Mouse (Mus musculus) lung, postnatal 0 days (tissue): ENCODE results near the gene Morn4. TPM values are rescaled to one million over a fixed set of nuclear protein-coding genes. Genes with fewer than 3 reads are reported as not detected.

Experiments
- ATAC-seq: fragments of 200-750 bp; cut with Nextera tagmentation; 2 replicates; pipeline ENCODE4 v1.8.0; 2017; ENCODE audit warnings: moderate library complexity
- DNase-seq: peaks from one replicate; pipeline ENCODE4 v3.0.0-alpha.2; 2016; ENCODE audit warnings: low spot score
- H3K27ac ChIP-seq: fragments of 300-500 bp; sonication (generic); 2 replicates; pipeline ENCODE4 v1.5.1; 2014; ENCODE audit warnings: antibody characterized with exemption, mild to moderate bottlenecking, low read length, mixed read lengths
- H3K27me3 ChIP-seq: fragments of 300-500 bp; sonication (generic); replicated peaks from 2 replicates; pipeline ENCODE4 v1.6.1; 2014; ENCODE audit warnings: low read length, mixed read lengths; ENCODE audit not compliant: insufficient read depth
- H3K36me3 ChIP-seq: fragments of 300-500 bp; sonication (generic); 2 replicates; pipeline ENCODE4 v1.6.1; 2014; ENCODE audit warnings: low read length, mixed read lengths; ENCODE audit not compliant: insufficient read depth
- H3K4me1 ChIP-seq: fragments of 300-500 bp; sonication (generic); 2 replicates; pipeline ENCODE4 v1.6.1; 2014; ENCODE audit warnings: antibody characterized with exemption, low read depth, low read length, mixed read lengths; ENCODE audit not compliant: insufficient read depth
- H3K4me2 ChIP-seq: fragments of 300-500 bp; sonication (generic); replicated peaks from 2 replicates; pipeline ENCODE4 v1.6.1; 2014; ENCODE audit warnings: low read depth, mild to moderate bottlenecking, low read length, moderate library complexity, mixed read lengths
- H3K4me3 ChIP-seq: fragments of 300-500 bp; sonication (generic); 2 replicates; pipeline ENCODE4 v1.5.1; 2014; ENCODE audit warnings: low read depth, low read length
- H3K9ac ChIP-seq: fragments of 300-500 bp; sonication (generic); replicated peaks from 2 replicates; pipeline ENCODE4 v1.6.1; 2014; ENCODE audit warnings: low read depth, mild to moderate bottlenecking
- H3K9me3 ChIP-seq: fragments of 300-500 bp; sonication (generic); 2 replicates; pipeline ENCODE4 v1.6.1; 2016; ENCODE audit warnings: low read length, mixed read lengths
- CTCF ChIP-seq: IDR thresholded peaks from 2 replicates; pipeline ENCODE4 v1.5.1; 2016; ENCODE audit warnings: antibody characterized with exemption, mild to moderate bottlenecking
- EP300 ChIP-seq: IDR thresholded peaks from 2 replicates; pipeline ENCODE4 v1.6.1; 2016; ENCODE audit warnings: antibody characterized with exemption, mild to moderate bottlenecking, control low read depth
- whole genome bisulfite sequencing: fragments of 180-500 bp; shearing (Covaris S2); extraction: QIAGEN DNeasy Blood & Tissue Kit; methylation state at CpG from one replicate; pipeline ENCODE4 v1.1.7; 2014; 5-methylcytosine and 5-hydroxymethylcytosine counted together
- polyA plus RNA-seq: library from polyadenylated mRNA; unstranded; fragments of >200 nt; fragmentation: Nextera tagmentation; extraction: Ambion mirVana; gene quantifications from 2 replicates; pipeline ENCODE4 v1.2.1, GENCODE M21; 2015

The Morn4 gene
- 5.5 and 5.8 TPM in 2 replicates for polyA plus RNA-seq

DNA sequence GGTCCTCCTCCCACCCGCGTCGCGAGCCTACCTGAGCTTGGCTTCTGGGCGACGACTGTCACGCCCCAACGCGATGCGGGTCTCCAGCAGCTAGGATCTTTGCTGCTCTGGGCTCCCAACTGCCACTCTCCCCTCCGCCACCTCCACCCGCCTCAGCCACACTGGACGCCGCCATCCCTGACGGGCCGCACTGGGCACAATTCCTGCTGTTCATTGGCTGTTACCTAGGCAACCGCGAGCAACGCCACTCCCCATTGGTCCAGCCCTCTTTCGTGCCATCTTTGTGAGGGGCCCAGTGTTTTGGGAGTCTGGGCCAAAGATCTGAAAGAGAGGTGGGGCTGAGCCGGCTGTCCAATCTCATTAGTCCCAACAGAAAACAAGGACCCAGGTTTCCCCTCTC, at the start of gene Morn4:
Gene Morn4 (minus strand): TSS at position 192 of the 400 bp plus-strand sequence.
- under 1% methylated on average over 21 of the region's 21 CpGs for WGBS
- H3K9me3 ChIP-seq, result no peaks in the 10 kb centered on the region
- peak; percentile 83 for DNase-seq
- peak within 1 kb of the TSS; percentile 39 for H3K4me3 ChIP-seq
- H3K27me3 ChIP-seq, result no peaks in the 10 kb centered on the region
- H3K9ac ChIP-seq, result peak within 1 kb of the TSS; percentile 29; the same call in 1 of the 2 replicates
- no peaks in the 10 kb centered on the region for H3K36me3 ChIP-seq
- no peak within 1 kb of the TSS for H3K27ac ChIP-seq
- peak within 1 kb of the TSS; percentile 68 for H3K4me2 ChIP-seq
- no peak for TF ChIP-seq EP300
- TF ChIP-seq CTCF, result no peak
- ATAC-seq, result peak; percentile 24
- H3K4me1 ChIP-seq, result peaks cover 14% of the 10 kb centered on the region; the same call in 1 of the 2 replicates

DNA sequence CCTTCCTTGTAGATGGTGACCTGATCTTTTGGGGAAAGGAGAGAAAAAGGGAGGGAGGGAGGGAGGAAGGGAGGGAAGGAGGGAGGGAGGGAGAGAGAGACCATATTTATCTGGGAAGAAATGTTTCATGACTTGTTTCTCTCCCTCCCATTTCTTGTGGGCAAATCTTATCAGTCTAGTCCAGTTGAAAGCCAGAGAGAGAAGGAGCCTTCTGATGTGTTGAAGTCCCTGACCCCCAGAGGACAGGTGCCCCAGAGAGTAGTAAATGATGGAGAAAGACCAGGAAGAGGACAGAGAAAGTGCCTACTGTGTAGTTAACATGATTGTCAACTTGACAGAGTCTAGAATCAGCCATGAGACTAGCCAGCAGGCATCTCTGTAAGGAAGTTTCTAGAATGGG, 48.9 kb upstream of the Morn4 start:
- Histone ChIP-seq H3K27me3 (no peaks in the 10 kb centered on the region), H3K27ac (no peak overlapping the region), H3K36me3 (no peaks in the 10 kb centered on the region), H3K9ac (no peak overlapping the region), H3K9me3 (no peaks in the 10 kb centered on the region), H3K4me3 (no peak overlapping the region), H3K4me2 (no peak overlapping the region), H3K4me1 (0 out of 2 replicates have a peak, but pooled peaks cover 5% of the 10 kb centered on the region)
- TF ChIP-seq CTCF, result no peak
- TF ChIP-seq EP300, result no peak
- ATAC-seq (no peak), DNase-seq (no peak)

DNA sequence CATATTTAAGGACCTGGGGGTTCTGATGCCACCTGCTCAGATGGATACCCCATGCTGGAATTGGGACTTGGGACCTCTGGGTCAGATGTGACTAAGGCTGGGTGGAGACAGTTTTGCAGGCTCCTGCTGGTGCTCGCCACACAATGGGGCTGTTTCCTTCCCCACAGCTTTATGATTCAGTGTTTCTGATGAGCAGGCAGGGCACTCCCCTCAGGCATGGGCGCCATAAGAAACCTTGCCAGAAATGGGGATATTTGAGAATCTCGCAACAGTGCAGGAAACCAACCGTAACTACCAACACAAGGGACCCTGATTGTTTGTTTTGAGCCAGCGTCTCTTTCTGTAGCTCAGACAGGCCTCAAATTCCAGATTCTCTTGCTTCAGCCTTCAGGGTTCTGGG, 44.9 kb upstream of the Morn4 start:
- Histone ChIP-seq H3K4me1 (peaks cover 10% of the 10 kb centered on the region; the same call in 1 of the 2 replicates), H3K4me3 (no peak overlapping the region), H3K36me3 (no peaks in the 10 kb centered on the region), H3K4me2 (no peak overlapping the region), H3K9me3 (no peaks in the 10 kb centered on the region), H3K9ac (no peak overlapping the region), H3K27me3 (no peaks in the 10 kb centered on the region), H3K27ac (peak overlapping the region; percentile 90)
- DNase-seq (peak; percentile 62), ATAC-seq (no peak)
- TF ChIP-seq CTCF (peak; percentile 12; the same call in 1 of the 2 replicates), EP300 (peak; percentile 31; the same call in 1 of the 2 replicates)
- WGBS, result 38% methylated on average over 5 of the region's 5 CpGs

DNA sequence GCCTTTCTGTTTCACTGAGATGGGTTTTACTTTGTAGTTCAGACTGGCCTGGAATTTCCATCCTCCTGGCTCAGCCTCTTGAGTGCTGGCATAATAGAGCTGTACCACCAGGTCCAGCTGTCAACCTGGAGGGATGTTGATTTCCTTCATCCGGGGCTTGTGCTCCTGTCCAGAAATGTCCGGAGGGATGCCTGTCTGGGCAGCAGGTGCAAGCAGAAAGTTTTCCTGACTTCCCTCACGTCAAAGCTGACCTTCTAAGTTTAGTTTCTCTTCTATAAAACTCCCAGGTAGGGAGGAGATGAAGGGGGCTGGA, 44.1 kb upstream of the Morn4 start:
- Histone ChIP-seq H3K27me3 (no peaks in the 10 kb centered on the region), H3K27ac (peak overlapping the region; percentile 90), H3K4me3 (no peak overlapping the region), H3K4me2 (no peak overlapping the region), H3K9me3 (no peaks in the 10 kb centered on the region), H3K4me1 (peaks cover 10% of the 10 kb centered on the region; the same call in 1 of the 2 replicates), H3K36me3 (no peaks in the 10 kb centered on the region), H3K9ac (no peak overlapping the region)
- DNase-seq, result no peak
- no peak for ATAC-seq
- TF ChIP-seq EP300 (no peak), CTCF (no peak)
- WGBS, result 42% methylated on average over 3 of the region's 3 CpGs

DNA sequence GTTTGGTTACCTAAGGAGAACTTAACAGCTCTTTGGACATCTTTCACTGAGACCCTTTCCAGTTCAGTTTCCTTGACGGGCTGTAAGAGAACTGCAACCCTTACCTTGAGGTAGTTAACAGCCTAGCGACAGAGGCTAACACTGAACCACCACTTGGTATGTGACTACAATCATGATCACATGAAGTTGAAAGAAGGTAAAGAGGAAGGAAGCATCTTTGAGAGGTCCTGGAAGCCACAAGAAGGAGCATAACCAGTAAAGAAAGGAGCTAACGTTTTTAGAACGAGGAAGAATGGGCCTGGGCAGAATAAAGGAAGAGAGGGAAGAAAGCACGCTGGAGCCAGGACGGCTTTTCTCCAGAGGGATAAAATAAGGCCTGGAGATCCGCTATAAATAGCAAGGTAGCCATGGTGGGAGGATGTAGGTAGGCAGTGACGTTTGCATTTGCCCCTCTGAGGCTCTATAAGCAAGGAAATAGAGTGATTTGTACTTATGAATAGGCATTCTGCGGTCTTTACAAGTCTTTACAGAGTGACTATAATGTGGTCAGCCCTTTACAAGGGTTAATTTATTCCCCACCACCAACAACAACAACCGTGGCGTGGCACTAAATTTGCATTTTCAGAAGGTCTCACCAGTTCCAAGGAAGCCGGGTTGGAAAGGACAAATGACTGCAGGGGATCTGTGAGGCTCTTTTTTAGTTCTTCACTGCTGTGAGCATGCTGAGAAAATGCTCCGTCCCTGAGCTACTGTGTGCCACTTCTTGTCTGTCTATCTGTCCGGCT, 43.5 kb upstream of the Morn4 start:
- no peaks in the 10 kb centered on the region for H3K9me3 ChIP-seq
- ATAC-seq (peak; percentile 6), DNase-seq (no peak)
- no peaks in the 10 kb centered on the region for H3K27me3 ChIP-seq
- no peak; the same call in 1 of the 2 replicates for TF ChIP-seq EP300
- TF ChIP-seq CTCF, result no peak
- 35% methylated on average over 14 of the region's 14 CpGs for WGBS
- peak overlapping the region; percentile 58; the same call in 1 of the 2 replicates for H3K4me3 ChIP-seq
- no peaks in the 10 kb centered on the region for H3K36me3 ChIP-seq
- H3K4me2 ChIP-seq, result peak overlapping the region; percentile 87
- H3K27ac ChIP-seq, result peak overlapping the region; percentile 90
- H3K4me1 ChIP-seq, result peaks cover 10% of the 10 kb centered on the region; the same call in 1 of the 2 replicates
- no peak overlapping the region for H3K9ac ChIP-seq

DNA sequence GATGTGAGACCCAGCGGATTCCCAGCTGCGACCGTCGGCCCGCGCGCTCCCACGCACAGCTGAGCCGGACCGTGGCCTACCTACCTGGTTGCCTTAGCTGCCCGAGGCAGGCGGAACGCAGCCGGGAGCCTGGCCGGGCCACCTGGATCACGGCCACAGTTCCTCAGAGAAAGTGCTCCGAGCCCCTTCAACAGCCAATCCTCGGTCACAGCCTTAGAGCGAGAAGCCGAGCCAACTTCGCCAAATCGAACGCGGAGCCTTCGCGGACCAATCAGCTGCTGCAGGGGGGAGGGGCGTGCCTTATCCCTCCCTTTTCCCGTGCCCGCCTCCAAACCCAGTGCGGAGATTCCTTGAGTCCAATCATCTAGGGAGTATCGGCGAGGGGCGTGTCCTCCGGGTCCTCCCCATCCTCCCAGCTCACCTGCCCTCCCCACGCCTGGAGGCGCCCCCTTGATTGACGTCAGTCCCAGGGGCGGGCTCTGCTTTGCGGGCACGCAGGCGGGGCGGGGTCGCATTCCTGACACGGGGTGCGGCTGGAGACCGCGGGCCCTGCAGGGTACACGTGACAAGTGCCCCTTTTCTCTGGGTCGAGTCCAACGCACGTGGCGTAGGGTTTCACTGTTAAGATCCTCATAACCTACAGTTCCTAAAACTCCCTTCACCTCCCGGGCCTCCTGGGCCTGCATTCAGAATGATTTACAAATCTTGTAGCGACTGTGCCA, 42.8 kb upstream of the Morn4 start, which contains the start of gene Avpi1:
Gene Avpi1 (minus strand): TSS at position 273 of the 722 bp plus-strand sequence.
- Histone ChIP-seq H3K27me3 (no peaks in the 10 kb centered on the region), H3K4me3 (peak within 1 kb of the TSS; percentile 58), H3K4me1 (peaks cover 10% of the 10 kb centered on the region; the same call in 1 of the 2 replicates), H3K36me3 (no peaks in the 10 kb centered on the region), H3K9ac (peak within 1 kb of the TSS; percentile 89), H3K4me2 (peak within 1 kb of the TSS; percentile 87), H3K9me3 (no peaks in the 10 kb centered on the region), H3K27ac (peak within 1 kb of the TSS; percentile 95)
- DNase-seq (peak; percentile 100), ATAC-seq (peak; percentile 96)
- WGBS, result under 1% methylated on average over 46 of the region's 54 CpGs
- TF ChIP-seq CTCF (no peak), EP300 (peak; percentile 95)
